Mouse (Mus musculus): ENCODE measurements around the gene Hras. TPM values are rescaled to one million over a fixed set of nuclear protein-coding genes. Genes with fewer than 3 reads are reported as not detected.

The Hras gene
- polyA plus RNA-seq, 1 experiment from 2014 or later: 166 TPM

GRCm38 (mm10) chr7:141148639-141149038, 45.2 kb downstream of the Hras start:
- Histone ChIP-seq H3K4me3 (ENCODE audit: low read depth, low read length) (no peak overlapping the region), H3K9ac (replicated peaks; ENCODE audit: low read depth, low read length) (no peak overlapping the region), H3K27ac (ENCODE audit: low read depth, low read length) (no peak overlapping the region), H3K36me3 (ENCODE audit: control insufficient read depth, insufficient read depth, low read length) (peaks cover 20% of the 10 kb centered on the region), H3K4me2 (ENCODE audit: low read depth, low read length) (no peak overlapping the region), H3K27me3 (ENCODE audit: control insufficient read depth, insufficient read depth, low read length) (no peaks in the 10 kb centered on the region), H3K9me3 (ENCODE audit: control insufficient read depth, low read length) (no peaks in the 10 kb centered on the region), H3K4me1 (ENCODE audit: control insufficient read depth, insufficient read depth, low read length) (no peaks in the 10 kb centered on the region)
- 84% methylated on average over 4 of the region's 4 CpGs for WGBS
- ATAC-seq (ENCODE audit: low read depth): no peak

- H3K9me3 ChIP-seq (ENCODE audit: control insufficient read depth, low read length): no peaks in the 10 kb centered on the region
- peaks cover 14% of the 10 kb centered on the region for H3K36me3 ChIP-seq (ENCODE audit: control insufficient read depth, insufficient read depth, low read length)
- H3K4me1 ChIP-seq (ENCODE audit: control insufficient read depth, insufficient read depth, low read length): no peaks in the 10 kb centered on the region
- no peak overlapping the region for H3K4me3 ChIP-seq (ENCODE audit: low read depth, low read length)
- no peaks in the 10 kb centered on the region for H3K27me3 ChIP-seq (ENCODE audit: control insufficient read depth, insufficient read depth, low read length)
- no peak overlapping the region for H3K4me2 ChIP-seq (ENCODE audit: low read depth, low read length)
- no peak overlapping the region for H3K27ac ChIP-seq (ENCODE audit: low read depth, low read length)
- H3K9ac ChIP-seq (replicated peaks; ENCODE audit: low read depth, low read length): no peak overlapping the region
- no peak for ATAC-seq (ENCODE audit: low read depth)
- WGBS: 75% methylated on average over 6 of the region's 6 CpGs
Measured at GRCm38 (mm10) chr7:141147044-141147443, 46.8 kb downstream of the Hras start.

GRCm38 (mm10) chr7:141146043-141146595, 47.7 kb downstream of the Hras start:
- no peak overlapping the region for H3K27ac ChIP-seq (ENCODE audit: low read depth, low read length)
- peaks cover 10% of the 10 kb centered on the region; the same call in 1 of the 2 replicates for H3K36me3 ChIP-seq (ENCODE audit: control insufficient read depth, insufficient read depth, low read length)
- no peak overlapping the region for H3K9ac ChIP-seq (replicated peaks; ENCODE audit: low read depth, low read length)
- no peaks in the 10 kb centered on the region for H3K4me1 ChIP-seq (ENCODE audit: control insufficient read depth, insufficient read depth, low read length)
- H3K4me3 ChIP-seq (ENCODE audit: low read depth, low read length): no peak overlapping the region
- no peaks in the 10 kb centered on the region for H3K9me3 ChIP-seq (ENCODE audit: control insufficient read depth, low read length)
- H3K27me3 ChIP-seq (ENCODE audit: control insufficient read depth, insufficient read depth, low read length): no peaks in the 10 kb centered on the region
- no peak overlapping the region for H3K4me2 ChIP-seq (ENCODE audit: low read depth, low read length)
- WGBS: 96% methylated on average over 12 of the region's 12 CpGs
- ATAC-seq (ENCODE audit: low read depth): no peak

- no peak for ATAC-seq (ENCODE audit: low read depth)
- 76% methylated on average over 1 of the region's 1 CpGs for WGBS
- H3K4me2 ChIP-seq (ENCODE audit: low read depth, low read length): no peak overlapping the region
Measured at GRCm38 (mm10) chr7:141145403-141145802, 48.4 kb downstream of the Hras start.

GRCm38 (mm10) chr7:141144650-141145049, 49.2 kb downstream of the Hras start:
- no peak overlapping the region for H3K4me3 ChIP-seq (ENCODE audit: low read depth, low read length)
- H3K36me3 ChIP-seq (ENCODE audit: control insufficient read depth, insufficient read depth, low read length): peaks cover 12% of the 10 kb centered on the region; the same call in 1 of the 2 replicates
- no peak for ATAC-seq (ENCODE audit: low read depth)
- no peak overlapping the region for H3K4me2 ChIP-seq (ENCODE audit: low read depth, low read length)
- H3K27ac ChIP-seq (ENCODE audit: low read depth, low read length): no peak overlapping the region
- H3K9me3 ChIP-seq (ENCODE audit: control insufficient read depth, low read length): no peaks in the 10 kb centered on the region
- H3K27me3 ChIP-seq (ENCODE audit: control insufficient read depth, insufficient read depth, low read length): no peaks in the 10 kb centered on the region
- H3K9ac ChIP-seq (replicated peaks; ENCODE audit: low read depth, low read length): no peak overlapping the region
- 90% methylated on average over 3 of the region's 3 CpGs for WGBS
- H3K4me1 ChIP-seq (ENCODE audit: control insufficient read depth, insufficient read depth, low read length): no peaks in the 10 kb centered on the region

More at GRCm38 (mm10) chr7:141145403-141145802, 48.4 kb downstream of the Hras start:
- Histone ChIP-seq H3K27me3 (ENCODE audit: control insufficient read depth, insufficient read depth, low read length) (no peaks in the 10 kb centered on the region), H3K9ac (replicated peaks; ENCODE audit: low read depth, low read length) (no peak overlapping the region), H3K27ac (ENCODE audit: low read depth, low read length) (no peak overlapping the region), H3K36me3 (ENCODE audit: control insufficient read depth, insufficient read depth, low read length) (peaks cover 10% of the 10 kb centered on the region; the same call in 1 of the 2 replicates), H3K9me3 (ENCODE audit: control insufficient read depth, low read length) (no peaks in the 10 kb centered on the region), H3K4me1 (ENCODE audit: control insufficient read depth, insufficient read depth, low read length) (no peaks in the 10 kb centered on the region), H3K4me3 (ENCODE audit: low read depth, low read length) (no peak overlapping the region)

- H3K27ac ChIP-seq (ENCODE audit: low read depth, low read length): no peak overlapping the region
- H3K36me3 ChIP-seq (ENCODE audit: control insufficient read depth, insufficient read depth, low read length): peaks cover 12% of the 10 kb centered on the region; the same call in 1 of the 2 replicates
- no peak overlapping the region for H3K4me3 ChIP-seq (ENCODE audit: low read depth, low read length)
- no peaks in the 10 kb centered on the region for H3K4me1 ChIP-seq (ENCODE audit: control insufficient read depth, insufficient read depth, low read length)
- H3K9me3 ChIP-seq (ENCODE audit: control insufficient read depth, low read length): no peaks in the 10 kb centered on the region
- no peaks in the 10 kb centered on the region for H3K27me3 ChIP-seq (ENCODE audit: control insufficient read depth, insufficient read depth, low read length)
- no peak overlapping the region for H3K9ac ChIP-seq (replicated peaks; ENCODE audit: low read depth, low read length)
- whole genome bisulfite sequencing: 97% methylated on average over 2 of the region's 2 CpGs
- ATAC-seq (ENCODE audit: low read depth): no peak
- no peak overlapping the region for H3K4me2 ChIP-seq (ENCODE audit: low read depth, low read length)
Measured at GRCm38 (mm10) chr7:141143861-141144260, 49.9 kb downstream of the Hras start.

- Histone ChIP-seq H3K36me3 (ENCODE audit: control insufficient read depth, insufficient read depth, low read length) (peaks cover 11% of the 10 kb centered on the region), H3K9me3 (ENCODE audit: control insufficient read depth, low read length) (no peaks in the 10 kb centered on the region), H3K9ac (replicated peaks; ENCODE audit: low read depth, low read length) (no peak overlapping the region), H3K27ac (ENCODE audit: low read depth, low read length) (no peak overlapping the region), H3K4me3 (ENCODE audit: low read depth, low read length) (no peak overlapping the region), H3K4me2 (ENCODE audit: low read depth, low read length) (no peak overlapping the region), H3K4me1 (ENCODE audit: control insufficient read depth, insufficient read depth, low read length) (no peaks in the 10 kb centered on the region), H3K27me3 (ENCODE audit: control insufficient read depth, insufficient read depth, low read length) (no peaks in the 10 kb centered on the region)
- no peak for ATAC-seq (ENCODE audit: low read depth)
- 58% methylated on average over 5 of the region's 5 CpGs for WGBS
Measured at GRCm38 (mm10) chr7:141143112-141143511, 50.7 kb downstream of the Hras start.

GRCm38 (mm10) chr7:141141326-141141725, 52.5 kb downstream of the Hras start:
- Histone ChIP-seq H3K4me2 (ENCODE audit: low read depth, low read length) (no peak overlapping the region), H3K27me3 (ENCODE audit: control insufficient read depth, insufficient read depth, low read length) (no peaks in the 10 kb centered on the region), H3K36me3 (ENCODE audit: control insufficient read depth, insufficient read depth, low read length) (peaks cover 15% of the 10 kb centered on the region), H3K27ac (ENCODE audit: low read depth, low read length) (no peak overlapping the region), H3K4me1 (ENCODE audit: control insufficient read depth, insufficient read depth, low read length) (no peaks in the 10 kb centered on the region), H3K9ac (replicated peaks; ENCODE audit: low read depth, low read length) (no peak overlapping the region), H3K4me3 (ENCODE audit: low read depth, low read length) (no peak overlapping the region), H3K9me3 (ENCODE audit: control insufficient read depth, low read length) (no peaks in the 10 kb centered on the region)
- ATAC-seq (ENCODE audit: low read depth): no peak
- 96% methylated on average over 4 of the region's 4 CpGs for WGBS

All from neural tube, embryonic 14.5 days (tissue).